Mouse (Mus musculus) layer of hippocampus, adult 2 months (tissue): ENCODE measurements around the gene Olfr1085. TPM values are rescaled to one million over a fixed set of nuclear protein-coding genes. Genes with fewer than 3 reads are reported as not detected.
"Not testable (repeated sequence)": the region's sequence is repeated elsewhere in the genome, so short reads cannot be mapped to it uniquely, and the experiment has no call there.

Source experiments
- DNase-seq, 2 experiments: peaks; one replicate each; pipeline ENCODE4 v3.0.0; 2022; ENCODE audit warnings: low spot score in 2 of 2
- H3K27ac ChIP-seq: fragments of 200-600 bp; 2 replicates; pipeline ENCODE4 v1.8.1; 2022
- H3K4me3 ChIP-seq: fragments of 200-600 bp; 2 replicates; pipeline ENCODE4 v1.8.1; 2022; ENCODE audit warnings: mild to moderate bottlenecking
- CTCF ChIP-seq: fragments of 200-600 bp; conservative IDR thresholded peaks from 2 replicates; pipeline ENCODE4 v1.8.1; 2022; ENCODE audit warnings: antibody characterized with exemption, mild to moderate bottlenecking, moderate library complexity
- long read RNA-seq, 2 experiments: library from polyadenylated mRNA; stranded (forward); transcript quantifications; one replicate each; pipeline ENCODE4 v2.0.0; 2021; ENCODE audit warnings: borderline mapping rate in 2 of 2
- total RNA-seq, 2 experiments: library from RNA; stranded (reverse); gene quantifications; 2 replicates each; pipeline ENCODE4 v1.2.3; 2021

Gene Olfr1085
- not detected for total RNA-seq
- long read RNA-seq, experiment 1 = 0 reads
- long read RNA-seq, experiment 2 = 0 reads

DNA sequence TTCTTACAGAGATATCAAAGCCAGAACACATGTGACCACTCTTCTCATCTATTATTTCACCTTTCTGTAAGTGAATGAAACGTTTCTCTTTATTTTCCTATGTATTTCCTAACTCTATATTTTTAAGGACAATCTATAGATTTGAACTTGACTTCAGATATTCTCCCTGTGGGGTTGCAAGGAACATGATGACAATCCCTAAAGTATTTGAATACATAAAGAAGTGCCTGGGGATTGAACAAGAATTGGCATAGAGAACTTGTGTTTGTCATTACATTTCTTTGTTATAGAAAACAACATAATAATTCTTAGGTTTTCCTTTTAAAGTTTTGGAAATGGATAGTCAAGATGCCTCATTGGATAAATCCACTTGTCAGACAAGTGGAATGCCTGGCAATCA, at the start of gene Olfr1085:
Olfr1085 (minus strand) TSS at position 101 of the 400 bp plus-strand sequence.
- TF ChIP-seq CTCF = no peak
- H3K4me3 ChIP-seq = no peak within 1 kb of the TSS
- no peak for DNase-seq
- no peak within 1 kb of the TSS for H3K27ac ChIP-seq

DNA sequence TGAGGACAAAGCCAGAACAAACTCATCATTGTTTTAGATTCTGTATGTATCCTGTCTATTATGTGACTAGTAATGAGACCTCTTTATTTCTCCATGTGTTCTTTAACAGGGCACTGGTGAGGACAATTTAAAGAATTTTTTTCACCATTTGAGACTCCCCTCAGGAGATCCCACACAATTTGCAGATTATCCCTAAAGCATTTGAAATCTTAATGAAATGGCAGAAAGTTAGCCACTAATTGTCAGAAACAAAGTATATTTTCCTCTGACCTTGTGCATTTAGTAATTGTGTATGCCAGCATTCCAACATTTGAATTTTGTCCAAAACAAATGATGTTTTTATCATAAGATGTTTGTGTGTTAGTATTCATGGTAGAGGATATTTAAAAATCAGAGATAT, 36.5 kb upstream of the Olfr1085 start, which contains the start of gene Olfr1087:
Olfr1087 (minus strand) TSS at position 101 of the 400 bp plus-strand sequence.
- Histone ChIP-seq H3K4me3 (no peak within 1 kb of the TSS), H3K27ac (no peak within 1 kb of the TSS)
- no peak for DNase-seq
- TF ChIP-seq CTCF = no peak

DNA sequence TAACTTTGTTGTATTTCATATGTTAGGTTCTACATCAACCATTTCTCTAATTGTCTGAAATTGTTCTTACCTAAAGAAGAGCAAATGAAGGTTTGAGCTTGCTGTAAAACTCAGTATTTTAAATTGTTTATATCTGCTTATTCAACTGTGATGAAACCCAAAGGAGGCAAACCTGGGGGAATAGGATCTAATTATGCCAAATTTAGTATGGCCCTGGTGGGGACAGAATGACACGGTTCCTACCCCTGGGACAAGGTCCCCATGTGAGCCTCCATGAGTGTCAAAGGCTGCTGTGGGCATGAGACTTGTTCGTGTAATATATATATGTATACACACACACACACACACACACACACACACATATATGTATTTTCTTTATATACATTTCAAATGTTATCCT, 18.2 kb upstream of the Olfr1085 start, which contains the start of gene Olfr1086:
Olfr1086 (minus strand) TSS at position 101 of the 400 bp plus-strand sequence.
- TF ChIP-seq CTCF = no peak
- Histone ChIP-seq H3K27ac (no peak within 1 kb of the TSS), H3K4me3 (no peak within 1 kb of the TSS)
- DNase-seq = no peak

DNA sequence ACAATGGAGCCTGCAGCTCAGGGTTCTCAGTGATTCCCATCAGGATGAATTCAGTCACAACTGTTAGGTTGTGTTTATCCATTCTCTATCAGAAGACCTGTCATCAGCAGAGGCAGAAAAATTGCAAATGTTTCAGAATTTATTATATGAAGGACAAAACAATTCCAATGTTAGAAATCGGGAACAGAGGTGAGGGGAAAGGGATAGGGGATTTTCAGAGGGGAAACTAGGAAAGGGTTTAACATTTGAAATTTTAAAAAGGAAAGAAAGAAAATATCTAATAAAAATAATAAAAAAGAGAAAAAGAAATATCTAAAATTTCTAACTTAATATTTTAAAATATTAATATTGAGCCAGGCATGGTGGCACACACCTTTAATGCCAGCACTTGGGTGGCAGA, 22.2 kb downstream of the Olfr1085 start, which contains the start of gene Olfr1084:
Olfr1084 (minus strand) TSS at position 101 of the 400 bp plus-strand sequence.
- DNase-seq, H3K4me3 ChIP-seq, H3K27ac ChIP-seq: not testable (repeated sequence)

Other genes with a start within 250 kb of the Olfr1085 start
- gene Olfr1061, start 248.0 kb downstream of the Olfr1085 start, total RNA-seq = not detected
- gene Olfr1062, start 235.3 kb downstream of the Olfr1085 start, total RNA-seq = not detected
- not detected for gene Olfr1065, start 211.4 kb downstream of the Olfr1085 start, total RNA-seq
- gene Olfr1066, start 205.8 kb downstream of the Olfr1085 start, total RNA-seq = not detected
- gene Olfr228, start 174.6 kb downstream of the Olfr1085 start, total RNA-seq = not detected
- gene Olfr1076, start 153.6 kb downstream of the Olfr1085 start, total RNA-seq = not detected
- not detected for gene Olfr1079, start 119.5 kb downstream of the Olfr1085 start, total RNA-seq
- not detected for gene Olfr1080, start 103.8 kb downstream of the Olfr1085 start, total RNA-seq
- not detected for gene Olfr1082, start 63.1 kb downstream of the Olfr1085 start, total RNA-seq
- not detected for gene Olfr1084, start 22.3 kb downstream of the Olfr1085 start, total RNA-seq
- gene Olfr1086, start 18.1 kb upstream of the Olfr1085 start, total RNA-seq = not detected
- gene Olfr1087, start 36.4 kb upstream of the Olfr1085 start, total RNA-seq = not detected
- gene Olfr1089, start 71.7 kb upstream of the Olfr1085 start, total RNA-seq = not detected
- not detected for gene Olfr1090, start 97.0 kb upstream of the Olfr1085 start, total RNA-seq
- not detected for gene Olfr1093, start 120.5 kb upstream of the Olfr1085 start, total RNA-seq
- gene Olfr141, start 148.0 kb upstream of the Olfr1085 start, total RNA-seq = not detected
- gene Olfr1094, start 162.6 kb upstream of the Olfr1085 start, total RNA-seq = not detected
- gene Olfr1095, start 189.7 kb upstream of the Olfr1085 start, total RNA-seq = not detected
- not detected for gene Gm13723, start 212.8 kb upstream of the Olfr1085 start, total RNA-seq
- not detected for gene Olfr1097, start 230.2 kb upstream of the Olfr1085 start, total RNA-seq